Comparison of ENCODE assay signal across 8 mouse cellular contexts in the genomic region with DNA sequence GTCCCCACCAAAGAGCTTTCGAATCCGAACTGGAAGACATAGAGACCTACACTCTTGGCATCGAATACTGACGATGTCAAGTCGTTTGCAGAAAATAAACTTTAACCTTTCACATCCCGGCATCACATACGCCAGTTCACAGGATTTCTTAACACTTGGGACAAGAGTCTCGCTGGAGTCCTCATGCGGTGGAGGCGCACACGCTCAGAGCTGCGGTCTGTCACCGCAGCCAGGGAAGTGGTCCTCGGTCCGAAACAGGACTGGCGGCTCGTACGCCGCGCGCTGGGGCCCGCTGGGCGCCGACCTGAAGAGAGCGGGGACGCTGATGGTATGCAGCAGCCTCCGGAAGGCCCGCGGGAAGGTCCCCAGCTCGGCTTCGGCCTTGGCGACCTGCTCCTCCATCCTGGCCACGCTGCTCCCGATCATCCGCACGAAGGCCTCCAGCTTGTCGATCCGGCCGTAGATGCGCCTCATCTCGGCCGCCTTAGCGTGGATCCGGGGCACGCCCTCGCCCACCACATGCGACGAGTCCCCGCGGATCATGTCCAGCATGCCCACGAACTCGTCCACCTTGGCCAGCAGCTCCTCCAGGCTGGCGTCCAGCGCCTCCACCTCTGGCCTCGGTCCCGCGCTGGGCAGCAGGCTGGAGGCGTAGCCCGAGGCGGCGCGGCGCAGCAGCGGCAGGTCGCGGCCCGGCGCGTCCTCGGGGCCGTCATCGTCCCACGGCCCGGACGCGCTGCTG. TPM values are rescaled to one million over a fixed set of nuclear protein-coding genes. Genes with fewer than 3 reads are reported as not detected.
A peak's percentile ranks its signal among the peaks of the same experiment; 100 is the strongest.
DNase-seq lines count a peak whose midpoint lies in the region; ATAC-seq and TF ChIP-seq lines count a peak whose summit lies in the region.

No protein-coding gene starts in this region.

- H3K4me3 ChIP-seq in thymus, adult 2 months (ENCODE audit: control insufficient read depth, insufficient read depth, low read length) = peak overlapping the region; percentile 81
- peak overlapping the region; percentile 84 for H3K4me3 ChIP-seq in hindbrain, embryonic 15.5 days

- no peak for DNase-seq in frontal cortex, postnatal 25 days (ENCODE audit: low spot score in 2 of 2)
- peak; percentile 24 for DNase-seq in thymus, adult 2 months
- no peak for DNase-seq in thymus, postnatal 36 days
- no peak for DNase-seq in ovary, adult 18-20 months (ENCODE audit: low spot score)
- DNase-seq in T-cell, adult 2 months (ENCODE audit: low spot score) = no peak

- H3K36me3 ChIP-seq in thymus, adult 2 months (ENCODE audit: control insufficient read depth, insufficient read depth, low read length) = no peaks in the 10 kb centered on the region
- no peaks in the 10 kb centered on the region for H3K36me3 ChIP-seq in hindbrain, embryonic 15.5 days

- peaks cover 10% of the 10 kb centered on the region for H3K4me1 ChIP-seq in thymus, adult 2 months (replicated peaks; ENCODE audit: control insufficient read depth, insufficient read depth, low read length)
- peaks cover 21% of the 10 kb centered on the region for H3K4me1 ChIP-seq in hindbrain, embryonic 15.5 days (replicated peaks)

- no peaks in the 10 kb centered on the region for H3K27me3 ChIP-seq in thymus, adult 2 months (ENCODE audit: control insufficient read depth, insufficient read depth, low read length)
- peaks cover 4% of the 10 kb centered on the region; the same call in 1 of the 2 replicates for H3K27me3 ChIP-seq in hindbrain, embryonic 15.5 days

- H3K27ac ChIP-seq in thymus, adult 2 months (ENCODE audit: control insufficient read depth, insufficient read depth, low read length) = no peak overlapping the region
- peak overlapping the region; percentile 53; the same call in 1 of the 2 replicates for H3K27ac ChIP-seq in hindbrain, embryonic 15.5 days (replicated peaks)

- no peaks in the 10 kb centered on the region for H3K9me3 ChIP-seq in hindbrain, embryonic 15.5 days

- TF ChIP-seq POLR2A in thymus, adult 2 months (IDR thresholded peaks at IDR 0.05; ENCODE audit: control insufficient read depth, extremely low read depth, insufficient read depth, low read length, poor library complexity) = no peak

- no peak for TF ChIP-seq CTCF in thymus, adult 2 months (IDR thresholded peaks at IDR 0.05; ENCODE audit: borderline replicate concordance, control insufficient read depth, extremely low read depth, insufficient read depth, low read length, poor library complexity)

- 2% methylated on average over 73 of the region's 76 CpGs for WGBS in thymus, adult 2 months
- 2% methylated on average over 75 of the region's 76 CpGs for whole genome bisulfite sequencing in hindbrain, embryonic 15.5 days

- peak overlapping the region; percentile 93 for H3K4me2 ChIP-seq in hindbrain, embryonic 15.5 days

- ATAC-seq in frontal cortex, adult (ENCODE audit: low TSS enrichment) = peak; percentile 35; the same call in 1 of the 2 replicates
- ATAC-seq in hindbrain, embryonic 15.5 days (ENCODE audit: low FRiP score, low read depth) = peak; percentile 81
- ATAC-seq in megakaryocyte progenitor cell, adult 5-6 weeks (replicated peaks; ENCODE audit: poor library complexity) = peak; percentile 15

- peak overlapping the region; percentile 78 for H3K9ac ChIP-seq in hindbrain, embryonic 15.5 days

RNA-seq across cellular contexts. Expression of a gene that starts 0.5 kb away (rescaled TPM):
- 30.9 and 37.8 TPM in 2 replicates for polyA plus RNA-seq in thymus, adult 2 months (2012; rRNA removed)
- polyA plus RNA-seq in hindbrain, embryonic 15.5 days (2015; fragmentation: Nextera tagmentation; extraction: Ambion mirVana) = 27.8 and 28.0 TPM in 2 replicates
- total RNA-seq in megakaryocyte progenitor cell, adult 5-6 weeks (2015) = 10.0 and 14.6 TPM in 2 replicates
- total RNA-seq in megakaryocyte progenitor cell, adult 5-6 weeks (2017) = 13.7 and 16.9 TPM in 2 replicates

RNA-seq across cellular contexts. Expression of a gene that starts 48.6 kb away (rescaled TPM):
- 92.4 and 119 TPM in 2 replicates for polyA plus RNA-seq in thymus, adult 2 months (2012; rRNA removed)
- polyA plus RNA-seq in hindbrain, embryonic 15.5 days (2015; fragmentation: Nextera tagmentation; extraction: Ambion mirVana) = 317 and 323 TPM in 2 replicates
- total RNA-seq in megakaryocyte progenitor cell, adult 5-6 weeks (2015) = 230 and 234 TPM in 2 replicates
- total RNA-seq in megakaryocyte progenitor cell, adult 5-6 weeks (2017) = 325 and 344 TPM in 2 replicates

RNA-seq across cellular contexts. Expression of a gene that starts 52.1 kb away (rescaled TPM):
- 22.9 and 26.8 TPM in 2 replicates for polyA plus RNA-seq in thymus, adult 2 months (2012; rRNA removed)
- polyA plus RNA-seq in hindbrain, embryonic 15.5 days (2015; fragmentation: Nextera tagmentation; extraction: Ambion mirVana) = 33.3 and 33.6 TPM in 2 replicates
- total RNA-seq in megakaryocyte progenitor cell, adult 5-6 weeks (2015) = 13.3 and 16.0 TPM in 2 replicates
- 20.2 and 41.1 TPM in 2 replicates for total RNA-seq in megakaryocyte progenitor cell, adult 5-6 weeks (2017)

Comparison
In these comparisons a context has a peak if more than half of its experiments do, and no peak if none do; other contexts are left out.
1. ATAC-seq: peak in every context shown above with its lines; median percentile 81 in hindbrain, embryonic 15.5 days; 35 in frontal cortex, adult; 15 in megakaryocyte progenitor cell, adult 5-6 weeks.